Mouse (Mus musculus) adrenal gland, postnatal 14 days (tissue): ENCODE results near the gene Grid1. TPM values are rescaled to one million over a fixed set of nuclear protein-coding genes. Genes with fewer than 3 reads are reported as not detected.
A peak's percentile ranks its signal among the peaks of the same experiment; 100 is the strongest.

ENCODE experiments used
- DNase-seq: peaks from one replicate; pipeline ENCODE4 v3.0.0; 2021; ENCODE audit warnings: mixed read lengths
- long read RNA-seq, 2 experiments: library from polyadenylated mRNA; stranded (forward); transcript quantifications; one replicate each; pipeline ENCODE4 v2.0.0; 2021
- total RNA-seq: library from RNA; stranded (reverse); gene quantifications from 2 replicates; pipeline ENCODE4 v1.2.3, GENCODE M21; 2021

Gene Grid1
- 0.41 and 0.45 TPM in 2 replicates for total RNA-seq
- long read RNA-seq, experiment 1, result 0 reads
- long read RNA-seq, experiment 2, result 0 reads

DNA sequence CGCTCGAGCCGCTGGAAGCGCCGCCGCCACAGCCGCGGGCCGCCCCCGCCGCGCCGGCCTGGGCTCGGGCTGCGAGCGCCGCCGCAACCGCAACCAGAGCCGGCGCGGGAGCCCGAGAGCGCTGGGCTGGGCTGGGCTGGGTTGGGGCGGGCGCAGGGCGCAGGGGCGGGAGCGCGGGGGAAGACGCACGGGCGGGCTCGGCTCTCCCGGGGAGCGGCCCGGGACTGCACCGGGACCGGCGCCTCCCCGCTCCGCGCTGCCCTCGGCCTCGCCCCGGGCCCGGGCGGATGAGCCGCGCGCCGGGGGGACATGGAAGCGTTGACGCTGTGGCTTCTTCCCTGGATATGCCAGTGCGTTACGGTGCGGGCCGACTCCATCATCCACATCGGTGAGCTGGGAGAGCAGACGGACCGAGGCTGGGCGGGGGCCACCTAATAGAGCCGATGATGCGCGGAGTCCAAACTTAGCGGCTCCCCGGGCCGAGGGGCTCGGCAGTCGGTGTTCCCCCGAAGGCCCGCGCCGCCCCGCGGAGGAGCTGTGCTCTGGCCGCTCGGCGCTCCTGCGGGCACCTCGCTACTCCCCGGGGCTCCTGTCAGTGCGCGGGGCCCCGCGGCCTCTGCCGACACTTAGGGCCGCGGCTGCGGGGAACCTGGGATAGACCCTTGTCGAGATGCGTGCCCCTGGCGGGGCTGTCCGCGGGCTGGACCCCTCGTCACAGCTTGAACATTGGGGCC is at the start of gene Grid1:
Gene Grid1, plus strand, starts transcription at position 190 of the 734 bp plus-strand sequence.
- DNase-seq, result peak; percentile 35

DNA sequence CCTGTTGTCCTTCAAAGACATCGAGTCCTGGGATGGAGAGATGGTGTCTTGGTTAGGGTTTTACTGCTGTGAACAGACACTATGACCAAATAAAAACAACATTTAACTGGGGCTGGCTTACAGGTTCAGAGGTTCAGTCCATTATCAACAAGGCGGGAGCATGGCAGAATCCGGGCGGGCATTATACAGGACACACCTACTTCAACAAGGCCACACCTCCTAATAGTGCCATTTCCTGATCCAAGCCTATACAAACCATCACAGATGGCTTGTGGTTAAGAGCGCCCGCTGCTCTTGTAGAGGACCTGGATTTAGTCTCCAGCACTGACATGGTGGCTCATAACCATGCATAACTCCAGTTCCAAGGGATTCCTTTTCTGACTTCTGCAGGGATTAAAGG is 49.4 kb upstream of the Grid1 start:
- no peak for DNase-seq

DNA sequence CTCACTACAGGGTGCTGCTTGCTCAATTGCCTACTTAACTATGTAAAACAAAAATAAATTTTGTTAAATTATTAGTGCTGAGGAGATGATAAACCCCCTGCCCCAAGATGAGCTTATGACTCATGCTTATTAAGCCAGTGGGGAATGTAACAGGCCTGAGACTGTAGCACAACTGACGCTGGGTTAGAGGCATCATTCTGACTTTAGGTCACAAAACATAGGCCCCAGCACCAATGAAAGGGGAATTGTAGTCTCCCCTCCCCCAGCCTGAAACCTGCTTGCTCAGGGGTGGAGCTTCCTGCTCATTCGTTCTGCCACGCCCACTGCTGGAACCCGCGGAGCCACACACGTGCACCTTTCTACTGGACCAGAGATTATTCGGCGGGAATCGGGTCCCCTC is 48.3 kb upstream of the Grid1 start:
- no peak for DNase-seq

DNA sequence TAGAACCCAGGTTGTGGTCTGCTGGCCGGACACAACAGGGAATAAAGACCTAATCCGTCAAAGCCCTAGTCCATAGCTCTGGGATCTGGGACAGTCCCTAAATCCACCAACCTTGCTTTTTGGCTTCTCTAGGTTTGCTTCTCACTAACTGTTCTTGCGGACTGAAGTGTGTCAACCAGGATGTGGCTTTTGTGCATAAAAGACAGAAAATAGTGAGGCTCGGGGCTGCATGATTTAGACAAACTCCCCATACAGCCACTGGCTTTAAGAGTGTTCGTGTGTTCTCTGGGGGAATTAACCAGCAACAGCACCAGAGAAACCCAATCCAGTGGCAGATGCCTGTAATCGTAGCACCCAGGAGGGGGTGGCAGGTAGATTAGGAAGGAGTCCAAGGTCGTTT is 47.8 kb upstream of the Grid1 start:
- no peak for DNase-seq

DNA sequence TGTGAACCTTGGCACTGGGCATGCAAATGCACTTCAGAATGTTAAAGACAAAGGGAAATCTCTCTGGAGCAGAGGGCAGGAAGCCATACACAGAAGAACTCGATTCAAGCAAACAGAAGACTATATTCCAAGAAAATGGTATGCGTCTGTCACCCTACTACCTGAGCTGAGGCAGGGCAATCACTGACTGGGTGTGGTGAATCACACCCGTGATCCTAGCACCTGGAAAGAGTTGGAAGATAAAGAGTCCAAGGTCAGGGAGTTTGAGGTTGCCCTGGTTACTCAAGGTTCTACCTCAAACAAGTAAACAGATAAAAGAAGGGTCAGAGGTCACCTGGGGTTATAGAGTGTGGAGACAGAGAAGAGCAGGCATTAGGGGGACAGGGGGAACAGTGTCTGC is 46.2 kb upstream of the Grid1 start:
- DNase-seq, result no peak

DNA sequence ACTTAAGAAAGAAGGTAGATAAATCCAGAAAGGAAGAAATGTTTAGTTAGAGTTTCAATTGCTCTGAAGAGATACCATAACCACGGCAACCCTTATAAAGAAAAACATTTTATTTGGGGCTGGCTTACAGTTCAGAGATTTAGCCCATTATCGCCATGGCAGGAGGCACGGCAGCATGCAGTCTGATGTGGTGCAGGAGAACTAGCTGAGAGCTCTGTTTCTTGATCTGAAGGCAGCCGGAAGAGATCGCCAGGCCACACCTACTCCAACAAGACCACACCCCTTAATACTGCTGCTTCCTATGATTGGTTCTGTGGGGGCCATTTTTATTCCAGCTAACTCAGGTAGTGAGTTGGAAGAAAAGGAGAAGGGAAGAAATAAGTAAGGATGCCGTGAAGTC is 45.7 kb upstream of the Grid1 start:
- no peak for DNase-seq

DNA sequence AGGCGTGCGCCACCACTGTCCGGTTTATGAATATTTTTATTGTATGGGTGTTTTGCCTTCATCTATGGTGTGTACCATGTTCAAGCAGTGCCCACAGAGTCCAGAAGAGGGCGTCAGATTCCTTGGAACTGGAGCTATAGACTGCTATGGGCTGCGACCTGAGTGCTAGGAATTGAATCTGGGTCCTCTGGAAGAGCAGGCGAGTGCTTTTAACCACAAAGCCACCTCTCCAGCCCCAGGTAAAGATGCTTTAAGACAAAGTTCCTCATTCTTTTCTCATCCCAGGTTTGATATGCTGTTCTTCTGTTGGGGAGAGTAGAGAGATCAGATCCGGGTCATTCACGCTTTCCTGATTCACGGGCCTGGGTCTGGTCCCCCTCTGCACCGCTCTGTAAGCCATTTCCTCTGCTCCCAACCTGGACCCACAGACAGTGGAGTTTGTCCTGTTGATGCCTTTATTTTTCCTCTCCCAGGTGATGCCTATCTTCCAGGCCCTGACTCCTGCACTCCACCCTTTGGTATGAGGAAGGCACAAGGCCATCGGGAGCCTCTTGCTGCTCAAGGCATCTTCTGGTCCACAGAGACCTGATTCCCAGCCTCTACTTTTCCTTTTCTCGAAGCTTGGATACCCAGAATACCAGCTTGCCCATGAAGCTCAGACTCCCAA is 43.1 kb upstream of the Grid1 start:
- no peak for DNase-seq

DNA sequence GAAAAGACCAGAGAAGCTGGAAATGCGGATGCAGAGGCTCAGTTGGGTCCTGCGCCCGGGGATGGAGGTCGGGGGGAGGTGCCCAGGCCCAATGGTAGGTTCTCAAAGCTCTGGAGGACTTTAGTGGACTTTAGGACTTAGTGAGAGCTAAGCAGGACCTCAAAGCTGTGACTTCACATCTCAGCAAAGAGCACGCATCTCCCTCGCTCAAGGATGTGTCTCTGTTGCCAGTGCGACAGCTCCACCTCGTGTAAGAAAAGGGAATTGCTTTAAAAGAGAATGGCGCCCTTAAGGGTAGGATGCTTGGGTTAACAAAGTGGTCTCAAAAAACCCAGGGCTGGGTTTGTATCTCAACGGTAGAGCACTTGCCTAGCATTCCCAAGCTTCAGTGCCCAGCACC is 42.1 kb upstream of the Grid1 start:
- peak; percentile 56 for DNase-seq

DNA sequence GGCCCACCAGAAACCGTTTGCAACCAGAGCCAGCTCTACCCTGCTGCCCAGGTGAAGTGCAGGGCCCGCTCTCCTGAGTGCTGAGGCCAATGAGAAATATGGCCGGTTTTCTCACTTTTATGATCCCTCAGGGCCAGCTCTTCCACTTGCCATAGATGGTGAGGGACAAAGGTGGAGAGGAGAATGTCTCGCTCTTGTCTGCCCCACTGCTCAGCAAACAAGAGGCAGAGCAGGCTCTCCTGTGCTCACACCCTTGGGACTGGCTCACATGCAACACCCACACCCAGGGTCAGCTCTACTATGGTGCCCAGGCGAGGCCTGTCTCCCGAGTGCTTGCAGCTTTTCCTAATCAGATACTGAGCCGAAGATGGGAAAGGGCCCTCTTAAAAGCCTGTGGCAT is 41.1 kb upstream of the Grid1 start:
- DNase-seq, result no peak

DNA sequence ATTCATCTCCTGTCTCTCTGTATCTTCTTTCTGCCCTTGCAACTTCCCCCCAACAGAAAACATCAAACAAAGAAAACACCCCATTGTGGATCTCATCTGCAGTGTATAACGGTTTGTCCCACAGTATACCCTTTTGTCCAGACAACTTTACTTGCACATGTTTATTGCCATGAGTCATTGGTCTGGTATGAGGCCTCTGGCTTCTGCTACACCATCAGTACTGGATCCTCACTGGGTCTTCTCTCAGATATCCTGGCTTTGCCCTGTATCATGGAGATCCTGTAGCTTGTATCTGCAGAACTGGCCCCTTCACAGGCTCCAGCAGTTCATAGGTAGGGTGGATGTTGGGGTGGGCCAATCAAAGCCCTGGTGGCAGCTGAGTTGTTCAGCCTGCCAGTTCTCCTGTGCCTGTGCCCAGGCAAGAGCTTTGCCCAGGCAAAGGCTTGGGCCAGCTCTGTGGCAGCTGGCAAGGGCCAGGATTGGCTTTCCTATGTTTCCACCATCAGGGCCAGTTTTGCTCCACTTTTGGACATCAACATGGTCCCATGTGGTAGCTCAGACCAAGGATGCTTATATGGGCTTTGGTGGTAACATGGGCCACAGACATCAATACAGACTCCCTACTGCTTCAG is 26.4 kb upstream of the Grid1 start:
- no peak for DNase-seq

DNA sequence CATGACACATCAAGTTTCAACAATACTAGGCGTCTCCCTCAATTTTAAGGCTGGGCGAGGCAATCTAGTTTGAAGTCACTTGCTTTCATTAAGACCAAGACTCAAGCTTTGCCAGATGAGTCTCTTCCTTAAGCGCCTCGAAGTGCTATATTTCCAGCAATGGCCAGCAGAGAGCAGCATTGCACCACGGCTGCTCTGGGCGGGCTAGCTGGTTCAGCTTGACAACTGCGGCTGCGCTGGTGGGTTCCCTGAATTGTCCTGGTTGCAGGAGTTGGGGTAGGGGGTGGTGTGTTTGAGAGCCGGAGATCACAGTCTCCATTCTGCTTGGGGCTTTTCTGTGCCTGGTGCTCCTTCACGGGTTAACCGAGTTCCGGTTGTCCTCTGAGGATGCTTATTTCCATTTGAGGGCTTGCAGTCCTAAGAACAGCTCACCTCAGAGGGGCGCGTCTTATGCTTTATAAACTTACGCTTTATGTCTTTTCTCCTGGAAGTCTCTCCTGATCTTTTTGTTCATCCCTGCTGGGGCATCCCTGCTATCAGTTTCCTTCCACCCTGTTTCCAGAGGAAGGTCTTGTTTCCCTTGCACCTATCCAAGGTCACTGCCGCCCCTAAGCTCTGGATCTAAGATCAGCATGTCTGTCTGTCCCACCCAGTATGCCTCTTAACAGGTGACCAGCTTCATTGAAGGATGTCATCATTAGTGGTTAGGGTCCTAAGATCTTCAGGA is 9.0 kb upstream of the Grid1 start:
- peak; percentile 85 for DNase-seq

DNA sequence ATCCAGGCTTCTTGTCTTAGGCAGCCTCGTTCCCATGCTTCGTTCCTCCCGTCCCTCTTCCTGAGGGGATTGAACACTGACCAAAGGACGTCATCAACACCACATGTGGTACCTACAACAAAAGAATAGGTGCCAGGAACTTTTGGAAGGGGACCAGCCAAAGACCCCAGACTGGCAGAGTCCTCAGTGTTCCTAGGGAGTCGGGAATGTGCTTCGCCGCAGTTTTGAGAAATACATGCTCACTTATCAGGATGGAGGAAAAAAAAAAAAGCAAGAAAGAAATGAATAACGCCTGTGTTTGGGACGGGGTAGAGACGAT is 8.5 kb upstream of the Grid1 start:
- no peak for DNase-seq

DNA sequence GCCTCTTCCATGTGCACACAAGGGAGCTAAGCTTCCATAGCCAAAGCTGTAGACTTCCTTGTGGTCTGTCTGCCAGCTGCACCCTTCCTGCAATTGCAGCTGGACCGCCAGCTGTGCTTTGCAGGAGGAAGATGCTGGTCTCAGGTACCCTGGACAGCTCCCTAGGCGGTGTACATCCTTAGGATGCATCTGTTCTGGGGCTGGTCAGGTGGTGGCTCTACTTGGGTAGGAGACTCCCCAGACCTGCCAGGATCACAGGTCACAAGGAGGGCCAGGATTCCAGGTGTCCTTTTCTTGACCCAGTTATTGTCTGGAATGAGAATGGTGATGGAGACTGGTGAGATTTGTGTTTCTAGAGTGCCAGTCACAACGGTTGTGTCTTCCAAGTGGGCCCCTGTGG is 3.6 kb upstream of the Grid1 start:
- peak; percentile 57 for DNase-seq

DNA sequence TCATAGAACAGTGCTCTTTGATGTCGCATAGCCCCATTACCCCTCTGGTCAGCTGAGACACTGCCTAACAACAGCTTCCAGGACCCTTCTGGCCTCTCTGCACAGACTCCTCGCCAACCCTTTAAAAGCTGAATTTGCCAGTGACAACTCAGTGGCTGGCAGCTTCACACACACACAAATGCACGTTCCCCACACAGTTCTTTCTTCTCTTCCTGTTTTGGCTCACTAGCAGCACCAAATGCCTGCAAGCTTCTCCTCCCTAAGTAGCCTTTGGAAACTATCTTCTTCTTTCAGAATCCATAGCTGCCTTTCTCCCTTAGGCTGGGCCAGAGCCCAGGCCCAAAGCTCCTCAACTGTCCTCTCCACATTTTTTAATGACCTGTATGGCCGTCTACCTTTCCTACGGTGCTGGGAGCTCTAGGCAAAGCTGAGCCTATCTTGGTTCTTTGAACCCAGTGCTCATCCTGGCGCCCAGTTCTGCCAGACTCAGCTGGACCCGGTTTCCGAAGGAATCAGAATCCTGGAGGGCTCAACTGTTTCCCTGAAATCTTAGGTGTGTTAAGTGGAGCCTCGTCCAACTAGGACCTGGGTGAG is 1.4 kb upstream of the Grid1 start:
- DNase-seq, result no peak

DNA sequence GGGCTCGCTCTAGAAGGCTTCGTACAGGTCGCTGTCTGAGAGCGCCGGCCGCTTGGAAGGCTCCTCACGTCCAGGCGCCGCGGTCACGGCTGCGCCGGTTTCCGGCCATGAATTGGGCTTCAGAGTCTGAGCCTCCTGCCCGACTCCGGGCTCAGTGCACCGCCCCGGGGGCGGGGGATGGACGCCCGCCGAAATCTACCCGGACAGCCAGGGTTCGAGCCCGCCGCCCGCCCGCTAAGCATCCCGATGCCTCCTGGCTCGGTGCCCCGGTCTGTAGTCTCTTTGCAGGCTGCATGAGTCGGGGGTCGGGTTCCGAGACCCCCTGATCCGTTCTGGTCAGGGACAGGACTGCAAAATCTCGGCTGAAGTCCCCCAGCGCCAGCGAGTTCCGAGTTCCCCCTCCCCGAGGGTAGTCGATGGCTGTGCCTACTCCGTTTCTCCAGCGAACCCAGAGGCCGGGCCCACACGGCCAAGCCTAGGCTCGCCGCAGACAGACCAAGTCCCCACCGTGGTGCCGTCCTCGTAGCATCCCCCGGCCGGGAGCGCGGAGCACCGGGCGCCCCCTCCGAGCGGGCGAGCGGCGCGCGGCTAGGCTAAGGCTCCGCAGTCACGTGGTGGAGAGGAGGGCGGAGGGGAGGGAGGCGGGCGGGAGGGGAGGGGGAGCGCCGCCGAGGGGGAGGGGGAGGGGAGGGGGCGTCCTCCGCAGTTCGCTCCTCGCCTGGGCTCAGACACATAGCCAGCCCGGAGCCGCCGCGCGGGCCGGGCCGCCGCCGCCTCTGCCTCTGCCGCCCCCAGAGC is 588 bp upstream of the Grid1 start:
- DNase-seq, result peak; percentile 8

DNA sequence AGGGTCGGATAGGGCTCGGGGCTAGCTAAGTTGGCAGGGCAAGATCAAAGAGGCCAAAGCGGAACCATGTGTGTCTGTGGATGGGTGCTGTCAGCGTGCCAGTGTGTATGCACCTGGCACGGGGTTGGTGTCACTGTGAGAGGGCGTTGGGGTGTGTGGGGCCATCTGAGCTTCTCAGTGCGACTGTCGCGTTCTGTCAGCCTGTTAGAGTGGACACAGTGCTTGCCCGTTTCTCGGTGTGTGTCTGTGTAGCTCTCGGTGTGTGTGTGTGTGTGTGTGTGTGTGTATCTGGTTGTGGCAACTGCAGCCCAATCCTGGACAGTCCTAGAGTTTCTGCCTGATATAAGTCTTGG is 721 bp downstream of the Grid1 start:
- no peak for DNase-seq

DNA sequence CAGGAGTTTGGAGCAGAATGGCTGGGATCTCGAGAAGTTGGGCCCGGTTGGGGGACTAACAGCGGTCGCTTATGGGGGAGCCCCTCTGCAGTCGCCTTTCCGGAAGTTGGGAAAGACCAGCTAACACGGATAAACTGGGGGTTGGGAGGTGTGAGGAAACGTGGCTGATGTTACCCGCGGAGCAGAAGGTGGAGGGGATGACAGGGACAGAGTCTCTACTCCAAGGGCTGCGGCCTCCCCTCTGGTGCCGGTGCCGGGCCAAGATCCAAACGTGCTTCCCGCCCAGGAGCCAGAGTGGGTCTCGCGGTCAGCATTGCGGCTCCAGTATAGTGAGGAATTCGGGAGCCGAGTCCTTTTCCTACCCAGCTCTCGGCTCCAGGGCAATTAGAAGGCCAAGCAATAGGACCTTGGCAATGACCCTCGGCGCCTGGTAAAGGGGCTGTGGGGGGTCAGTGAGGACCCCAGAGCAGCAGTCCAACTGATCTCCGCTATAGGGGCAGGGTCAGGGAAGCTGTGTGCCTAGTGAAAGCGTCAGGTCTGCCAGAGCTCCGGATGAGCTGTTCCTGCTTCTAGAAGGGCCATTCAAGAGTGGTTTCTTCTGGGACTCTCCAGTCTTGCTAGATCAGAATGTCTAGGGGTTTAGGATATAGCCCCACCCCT is 1.4 kb downstream of the Grid1 start:
- no peak for DNase-seq

DNA sequence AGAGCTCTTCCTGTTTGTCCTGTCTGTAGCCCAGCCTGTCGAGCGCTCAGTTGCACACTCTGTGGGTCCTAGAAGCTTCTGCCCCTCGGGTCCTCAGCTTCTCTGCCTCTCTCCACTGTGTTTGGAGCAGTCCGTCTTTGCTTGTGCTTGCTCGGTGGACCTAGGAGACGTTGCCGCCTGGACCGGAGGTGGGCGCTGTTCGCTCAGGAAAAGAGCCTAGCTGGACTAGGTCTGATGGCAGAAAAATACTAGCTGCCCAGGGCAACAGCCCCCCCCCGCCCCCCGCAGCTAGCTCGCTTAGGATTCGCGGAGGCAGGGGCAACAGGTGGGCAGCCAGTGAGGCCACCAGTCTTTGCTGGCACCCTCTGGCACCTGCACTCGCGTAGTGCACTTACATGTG is 3.2 kb downstream of the Grid1 start:
- peak; percentile 65 for DNase-seq

DNA sequence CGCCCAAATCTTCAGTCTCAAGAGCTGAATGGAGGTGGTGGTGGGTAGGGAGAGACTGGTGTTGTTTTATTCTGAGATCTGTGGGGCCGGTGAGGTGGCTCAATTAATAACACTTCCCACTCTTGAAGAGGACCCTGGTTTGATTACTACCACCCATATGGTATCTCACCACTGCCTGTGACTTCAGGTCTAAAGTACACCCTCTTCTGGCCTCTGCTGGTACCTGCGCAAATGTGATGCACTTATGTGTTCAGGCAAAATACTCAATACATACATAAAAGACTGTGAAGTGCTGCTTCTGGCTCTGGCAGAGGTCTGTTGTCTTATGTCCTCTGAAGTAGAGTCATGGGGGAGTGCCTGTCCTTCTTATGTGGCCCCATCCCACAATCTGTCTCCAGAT is 4.3 kb downstream of the Grid1 start:
- DNase-seq, result no peak

DNA sequence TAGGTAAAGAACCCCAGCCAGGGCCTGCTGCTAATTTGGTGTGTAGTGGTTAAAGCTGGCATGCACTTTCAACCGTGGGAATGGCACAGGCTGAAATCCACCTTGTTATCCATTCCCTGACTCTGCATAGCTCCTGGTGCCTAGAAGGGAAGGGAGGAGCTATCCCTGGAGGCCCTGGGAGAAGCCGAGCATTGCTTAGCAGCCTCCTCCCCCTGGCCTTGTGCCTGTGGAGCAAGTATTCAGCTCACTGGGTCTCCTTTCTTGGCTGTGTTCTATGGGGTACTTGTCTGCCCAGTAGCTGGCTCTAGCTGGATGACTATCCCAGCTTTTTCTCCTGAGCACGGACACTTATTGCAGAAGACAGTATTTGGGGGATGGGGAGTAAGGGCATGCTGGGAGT is 6.0 kb downstream of the Grid1 start:
- DNase-seq, result peak; percentile 13

DNA sequence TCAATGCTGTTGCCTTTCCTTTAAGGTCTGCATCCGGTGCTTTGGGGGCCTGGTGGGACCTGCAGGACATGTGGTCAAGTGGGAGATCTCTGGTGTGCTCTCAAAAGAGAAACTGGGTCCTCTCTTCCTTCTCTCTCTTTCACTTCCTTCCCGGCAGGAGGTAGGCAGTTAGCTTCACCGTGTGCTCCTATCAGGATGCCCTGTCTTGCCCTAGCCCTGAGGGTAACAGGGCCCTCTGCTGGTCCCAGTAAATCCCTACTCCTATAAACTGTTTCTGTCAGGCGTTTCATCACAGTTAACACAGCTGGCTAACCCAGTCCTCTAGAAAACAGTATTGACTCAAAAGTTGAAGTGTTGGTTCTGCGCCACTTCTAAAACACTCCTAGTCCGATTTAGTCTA is 9.9 kb downstream of the Grid1 start:
- DNase-seq, result no peak
